Mouse (Mus musculus): ENCODE measurements around the gene Evl. TPM values are rescaled to one million over a fixed set of nuclear protein-coding genes. Genes with fewer than 3 reads are reported as not detected.
A peak's percentile ranks its signal among the peaks of the same experiment; 100 is the strongest.

The Evl gene
- polyA plus RNA-seq, 1 experiment = 71.5 TPM

GRCm38 (mm10) chr12:108564910-108565506 lies 10.5 kb downstream of the Evl start:
- Histone ChIP-seq H3K36me3 (ENCODE audit: control insufficient read depth, insufficient read depth) (no peaks in the 10 kb centered on the region), H3K4me3 (no peak overlapping the region), H3K4me2 (ENCODE audit: low read depth) (no peak overlapping the region), H3K79me2 (ENCODE audit: control insufficient read depth, insufficient read depth) (peaks cover 62% of the 10 kb centered on the region), H3K27me3 (ENCODE audit: control insufficient read depth, insufficient read depth, insufficient read length) (no peaks in the 10 kb centered on the region), H3ac (ENCODE audit: control insufficient read depth, insufficient read length) (no peak overlapping the region)
- no peak for TF ChIP-seq SRF (IDR thresholded peaks at IDR 0.05; ENCODE audit: control insufficient read depth, insufficient read length, low read depth)
- no peak for TF ChIP-seq MYOD1 (IDR thresholded peaks at IDR 0.05; ENCODE audit: control insufficient read depth in 1 of 3, insufficient read length in 2 of 3, low read depth in 2 of 3)
- no peak for TF ChIP-seq POLR2A (IDR thresholded peaks at IDR 0.05; ENCODE audit: insufficient read length, low read depth)
- TF ChIP-seq USF1 (IDR thresholded peaks at IDR 0.05; ENCODE audit: low read depth) = no peak
- no peak for TF ChIP-seq E2F4 (IDR thresholded peaks at IDR 0.05; ENCODE audit: insufficient read depth)

- no peaks in the 10 kb centered on the region for H3K27me3 ChIP-seq (ENCODE audit: control insufficient read depth, insufficient read depth, insufficient read length)
- H3ac ChIP-seq (ENCODE audit: control insufficient read depth, insufficient read length) = no peak overlapping the region
- H3K36me3 ChIP-seq (ENCODE audit: control insufficient read depth, insufficient read depth) = no peaks in the 10 kb centered on the region
- H3K4me2 ChIP-seq (ENCODE audit: low read depth) = no peak overlapping the region
- TF ChIP-seq USF1 (IDR thresholded peaks at IDR 0.05; ENCODE audit: low read depth) (no peak), TCF12 (IDR thresholded peaks at IDR 0.05; ENCODE audit: insufficient read depth, poor library complexity, severe bottlenecking) (no peak)
- peaks cover 27% of the 10 kb centered on the region for H3K79me2 ChIP-seq (ENCODE audit: control insufficient read depth, insufficient read depth)
- no peak overlapping the region for H3K4me3 ChIP-seq
Measured at GRCm38 (mm10) chr12:108579156-108579871, 24.8 kb downstream of the Evl start.

- no peaks in the 10 kb centered on the region for H3K36me3 ChIP-seq (ENCODE audit: control insufficient read depth, insufficient read depth)
- no peak overlapping the region for H3K4me3 ChIP-seq
- TF ChIP-seq USF1 (IDR thresholded peaks at IDR 0.05; ENCODE audit: low read depth) = no peak
- peak; percentile 79 to 95 (median 91) for TF ChIP-seq MYOD1 (IDR thresholded peaks at IDR 0.05; ENCODE audit: control insufficient read depth in 1 of 3, insufficient read length in 2 of 3, low read depth in 2 of 3)
- peak in 1 of 3 experiments; percentile 9 for TF ChIP-seq MYOG (IDR thresholded peaks at IDR 0.05; ENCODE audit: control insufficient read depth in 1 of 3, insufficient read depth in 1 of 3, insufficient read length in 2 of 3, low read depth in 2 of 3)
- no peak for TF ChIP-seq E2F4 (IDR thresholded peaks at IDR 0.05; ENCODE audit: insufficient read depth)
- no peak for TF ChIP-seq MAX (IDR thresholded peaks at IDR 0.05; ENCODE audit: low read depth)
- no peak for TF ChIP-seq CEBPB (IDR thresholded peaks at IDR 0.05; ENCODE audit: insufficient read depth, poor library complexity, severe bottlenecking)
- TF ChIP-seq SRF (IDR thresholded peaks at IDR 0.05; ENCODE audit: control insufficient read depth, insufficient read length, low read depth) = no peak
- TF ChIP-seq TCF3 (IDR thresholded peaks at IDR 0.05; ENCODE audit: insufficient read length, low read depth) = no peak
- TF ChIP-seq REST (IDR thresholded peaks at IDR 0.05; ENCODE audit: insufficient read depth, insufficient read length) = no peak
- TF ChIP-seq TCF12 (IDR thresholded peaks at IDR 0.05; ENCODE audit: insufficient read depth, poor library complexity, severe bottlenecking) = no peak
- no peak for TF ChIP-seq POLR2A (IDR thresholded peaks at IDR 0.05; ENCODE audit: insufficient read length, low read depth)
- no peak for TF ChIP-seq POLR2AphosphoS2 (IDR thresholded peaks at IDR 0.05; ENCODE audit: insufficient read length, low read depth)
- H3K4me2 ChIP-seq (ENCODE audit: low read depth) = no peak overlapping the region
- H3K79me2 ChIP-seq (ENCODE audit: control insufficient read depth, insufficient read depth) = peaks cover 30% of the 10 kb centered on the region
- H3ac ChIP-seq (ENCODE audit: control insufficient read depth, insufficient read length) = no peak overlapping the region
- no peaks in the 10 kb centered on the region for H3K27me3 ChIP-seq (ENCODE audit: control insufficient read depth, insufficient read depth, insufficient read length)
Measured at GRCm38 (mm10) chr12:108583775-108584174, 29.3 kb downstream of the Evl start.

DNA sequence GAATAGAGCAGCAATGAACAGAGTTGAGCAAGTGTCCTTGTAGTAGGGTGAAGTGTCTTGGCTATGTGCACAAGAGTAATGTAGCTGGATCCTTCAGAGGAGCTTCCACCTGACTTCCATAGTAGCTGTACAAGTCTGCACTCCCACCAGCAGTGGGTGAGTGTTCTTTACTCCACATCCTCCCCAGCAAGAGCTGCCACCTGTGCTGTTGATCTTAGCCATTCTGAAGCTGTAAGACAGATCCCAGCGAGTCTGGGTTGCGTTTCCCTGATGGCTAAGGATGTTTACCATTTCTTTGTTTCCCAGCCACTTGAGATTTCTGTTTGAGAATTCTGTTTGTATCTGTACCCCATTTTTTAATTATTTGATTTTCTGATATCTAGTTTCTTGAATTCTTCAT lies 35.6 kb downstream of the Evl start:
- TF ChIP-seq REST (IDR thresholded peaks at IDR 0.05; ENCODE audit: insufficient read depth, insufficient read length) (no peak), TCF12 (IDR thresholded peaks at IDR 0.05; ENCODE audit: insufficient read depth, poor library complexity, severe bottlenecking) (peak; percentile 11), MYOG (IDR thresholded peaks at IDR 0.05; ENCODE audit: control insufficient read depth in 1 of 3, insufficient read depth in 1 of 3, insufficient read length in 2 of 3, low read depth in 2 of 3) (peak in 1 of 3 experiments; percentile 58), MYOD1 (IDR thresholded peaks at IDR 0.05; ENCODE audit: control insufficient read depth in 1 of 3, insufficient read length in 2 of 3, low read depth in 2 of 3) (peak in 2 of 3 experiments; percentile 72 to 81), E2F4 (IDR thresholded peaks at IDR 0.05; ENCODE audit: insufficient read depth) (no peak), POLR2A (IDR thresholded peaks at IDR 0.05; ENCODE audit: insufficient read length, low read depth) (no peak), MAX (IDR thresholded peaks at IDR 0.05; ENCODE audit: low read depth) (no peak)
- H3K4me2 ChIP-seq (ENCODE audit: low read depth) = no peak overlapping the region

DNA sequence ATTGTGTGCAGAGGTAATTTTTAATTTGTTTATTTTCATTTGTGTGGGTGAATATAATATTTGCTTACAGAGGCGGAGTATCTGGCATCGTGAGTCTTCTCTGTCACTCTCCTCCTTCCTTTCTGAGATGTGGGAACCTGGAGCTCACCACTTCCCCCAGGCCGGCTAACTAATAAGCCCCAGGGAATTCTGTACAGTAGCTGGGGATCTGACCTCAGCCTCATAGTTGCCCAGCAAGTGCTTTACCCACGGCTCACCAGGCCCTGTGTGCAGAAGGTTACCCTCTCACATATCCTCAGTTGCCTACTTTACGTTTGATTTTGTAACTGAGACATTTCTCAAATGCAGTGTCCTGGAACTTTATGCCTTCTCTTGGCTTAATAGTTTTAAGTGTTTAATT lies 37.1 kb downstream of the Evl start:
- H3ac ChIP-seq (ENCODE audit: control insufficient read depth, insufficient read length) = no peak overlapping the region
- H3K36me3 ChIP-seq (ENCODE audit: control insufficient read depth, insufficient read depth) = no peaks in the 10 kb centered on the region
- peak overlapping the region; percentile 44 for H3K4me2 ChIP-seq (ENCODE audit: low read depth)
- no peak overlapping the region for H3K4me3 ChIP-seq
- no peaks in the 10 kb centered on the region for H3K27me3 ChIP-seq (ENCODE audit: control insufficient read depth, insufficient read depth, insufficient read length)
- no peak for TF ChIP-seq TCF12 (IDR thresholded peaks at IDR 0.05; ENCODE audit: insufficient read depth, poor library complexity, severe bottlenecking)
- no peak for TF ChIP-seq USF1 (IDR thresholded peaks at IDR 0.05; ENCODE audit: low read depth)
- TF ChIP-seq POLR2A (IDR thresholded peaks at IDR 0.05; ENCODE audit: insufficient read length, low read depth) = no peak
- TF ChIP-seq POLR2AphosphoS2 (IDR thresholded peaks at IDR 0.05; ENCODE audit: insufficient read length, low read depth) = no peak
- no peak for TF ChIP-seq CEBPB (IDR thresholded peaks at IDR 0.05; ENCODE audit: insufficient read depth, poor library complexity, severe bottlenecking)
- TF ChIP-seq TCF3 (IDR thresholded peaks at IDR 0.05; ENCODE audit: insufficient read length, low read depth) = no peak
- TF ChIP-seq MYOG (IDR thresholded peaks at IDR 0.05; ENCODE audit: control insufficient read depth in 1 of 3, insufficient read depth in 1 of 3, insufficient read length in 2 of 3, low read depth in 2 of 3) = no peak
- TF ChIP-seq MAX (IDR thresholded peaks at IDR 0.05; ENCODE audit: low read depth) = no peak
- TF ChIP-seq SRF (IDR thresholded peaks at IDR 0.05; ENCODE audit: control insufficient read depth, insufficient read length, low read depth) = no peak
- TF ChIP-seq MYOD1 (IDR thresholded peaks at IDR 0.05; ENCODE audit: control insufficient read depth in 1 of 3, insufficient read length in 2 of 3, low read depth in 2 of 3) = no peak
- no peak for TF ChIP-seq REST (IDR thresholded peaks at IDR 0.05; ENCODE audit: insufficient read depth, insufficient read length)
- no peak for TF ChIP-seq E2F4 (IDR thresholded peaks at IDR 0.05; ENCODE audit: insufficient read depth)
- H3K79me2 ChIP-seq (ENCODE audit: control insufficient read depth, insufficient read depth) = peaks cover 36% of the 10 kb centered on the region

More for the DNA sequence above, 35.6 kb downstream of the Evl start:
- no peaks in the 10 kb centered on the region for H3K27me3 ChIP-seq (ENCODE audit: control insufficient read depth, insufficient read depth, insufficient read length)
- H3K79me2 ChIP-seq (ENCODE audit: control insufficient read depth, insufficient read depth) = peaks cover 46% of the 10 kb centered on the region
- no peak overlapping the region for H3ac ChIP-seq (ENCODE audit: control insufficient read depth, insufficient read length)
- no peaks in the 10 kb centered on the region for H3K36me3 ChIP-seq (ENCODE audit: control insufficient read depth, insufficient read depth)
- no peak overlapping the region for H3K4me3 ChIP-seq
